Mouse (Mus musculus) retina, embryonic 14.5 days (tissue): ENCODE results near the gene Zfp658.

Experiments
- DNase-seq: peaks from one replicate; pipeline ENCODE4 v3.0.0-alpha.2; 2015; ENCODE audit warnings: low spot score

Zfp658 gene

DNA sequence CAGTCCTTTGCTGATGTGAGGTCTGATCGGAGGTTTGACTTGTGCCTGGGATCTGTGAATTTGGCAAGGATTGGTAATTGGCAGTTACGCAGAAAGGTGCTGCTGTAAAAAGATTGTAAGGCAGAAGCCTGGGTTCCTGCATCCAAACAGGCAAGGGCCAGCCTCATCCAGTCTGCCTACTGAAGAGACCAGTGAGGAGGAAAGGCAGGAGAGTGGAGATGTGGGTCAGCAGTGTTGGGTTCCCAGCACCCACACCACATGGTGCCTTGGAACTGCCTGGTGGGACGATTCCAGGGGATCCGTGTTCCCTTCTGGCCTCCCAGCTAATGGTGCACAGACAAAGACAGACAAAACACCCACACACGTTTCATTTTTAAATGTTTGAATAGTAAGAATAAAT is 18.5 kb downstream of the Zfp658 start:
- no peak for DNase-seq

DNA sequence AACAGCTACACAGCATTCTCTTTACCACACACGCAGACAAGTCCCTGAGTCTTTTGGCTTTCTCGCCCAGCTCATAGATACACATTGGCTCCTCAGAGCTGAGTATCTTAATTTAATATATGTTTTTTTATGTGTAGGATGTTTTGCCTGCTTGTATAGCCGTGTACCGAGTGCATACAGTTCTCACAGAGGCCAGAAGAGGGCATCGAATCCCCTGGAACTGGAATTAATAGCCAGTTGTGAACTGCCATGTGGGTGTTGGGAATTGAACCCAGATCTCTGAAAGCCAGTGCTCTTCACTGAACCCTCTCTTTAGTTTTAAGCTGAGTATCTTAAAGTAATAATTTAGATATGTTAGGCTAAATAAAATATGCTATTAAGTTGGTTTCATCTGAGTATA is 22.7 kb downstream of the Zfp658 start:
- DNase-seq, result no peak

GRCm38 (mm10) chr7:43601884-43602283 is 39.8 kb downstream of the Zfp658 start:
- no peak for DNase-seq

DNA sequence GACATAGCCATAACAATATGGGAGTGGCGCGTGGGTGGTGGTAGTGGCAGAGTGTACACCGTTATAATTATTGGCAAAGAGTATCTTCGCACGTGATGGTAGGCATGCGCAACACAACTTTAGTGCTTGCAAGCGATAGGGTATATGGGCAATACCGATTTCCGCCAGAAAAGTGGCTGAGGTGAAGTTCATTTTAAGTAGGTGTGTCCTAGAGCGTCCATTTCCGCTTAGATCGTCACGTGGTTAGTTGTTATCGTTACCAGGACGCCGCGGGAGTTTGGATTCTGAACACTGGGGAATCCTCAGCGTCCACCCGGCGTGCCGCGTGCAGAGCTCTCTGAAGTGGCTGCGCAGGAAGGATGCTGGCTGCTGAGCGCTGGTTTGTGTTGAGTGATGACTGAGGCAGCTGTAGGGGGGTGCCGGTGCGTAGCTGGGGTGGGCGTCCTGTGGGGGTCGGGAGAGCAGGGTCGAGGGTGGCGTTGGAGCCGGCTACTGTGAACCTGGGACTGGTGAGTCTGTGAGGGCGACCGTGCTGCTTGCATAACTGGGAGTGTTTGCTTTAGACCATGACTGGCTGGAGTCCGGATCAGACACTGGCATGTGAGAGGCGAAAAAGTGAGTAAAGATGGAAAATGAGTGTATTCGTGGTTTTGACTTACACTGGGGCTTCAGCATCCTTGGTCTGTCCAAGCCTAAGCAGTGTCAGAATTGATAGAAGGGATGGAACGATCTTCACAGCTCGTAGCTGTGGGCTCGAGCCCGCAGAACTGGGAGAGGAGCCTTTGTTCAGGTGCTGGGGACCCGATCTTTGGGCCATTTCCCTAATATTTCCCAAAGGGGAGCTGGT is 45.1 kb downstream of the Zfp658 start, which contains the start of gene Zfp819:
Gene Zfp819 (plus strand): TSS at position 274 of the 847 bp plus-strand sequence.
- DNase-seq, result peak; percentile 84

DNA sequence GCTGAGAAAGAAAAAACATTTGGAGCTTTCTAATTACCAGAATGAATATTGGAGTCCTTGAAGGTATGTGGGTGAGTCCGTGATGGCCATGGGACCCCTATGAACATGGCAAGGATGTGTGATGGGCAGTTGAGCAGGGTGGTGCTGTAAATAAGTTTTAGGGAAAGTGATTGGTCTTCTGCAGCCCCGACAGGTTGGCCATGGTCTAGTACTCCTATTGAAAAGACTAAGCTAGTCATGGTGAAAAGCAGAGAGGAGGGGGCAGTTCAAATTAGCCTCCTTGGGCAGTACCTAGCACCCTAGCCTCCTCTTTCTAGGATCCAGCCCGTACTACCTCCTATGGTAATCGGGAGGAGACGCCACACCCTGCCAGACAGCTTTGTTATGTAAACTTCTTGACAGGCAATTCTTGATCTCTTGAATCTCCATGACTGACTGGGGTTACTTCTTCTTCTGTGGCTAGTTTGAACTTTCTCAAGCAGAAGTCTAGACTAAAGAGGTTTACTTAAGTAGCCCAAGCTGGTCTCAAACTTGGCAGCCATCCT is 45.8 kb downstream of the Zfp658 start:
- no peak for DNase-seq

GRCm38 (mm10) chr7:43608316-43608824 is 46.3 kb downstream of the Zfp658 start:
- no peak for DNase-seq

DNA sequence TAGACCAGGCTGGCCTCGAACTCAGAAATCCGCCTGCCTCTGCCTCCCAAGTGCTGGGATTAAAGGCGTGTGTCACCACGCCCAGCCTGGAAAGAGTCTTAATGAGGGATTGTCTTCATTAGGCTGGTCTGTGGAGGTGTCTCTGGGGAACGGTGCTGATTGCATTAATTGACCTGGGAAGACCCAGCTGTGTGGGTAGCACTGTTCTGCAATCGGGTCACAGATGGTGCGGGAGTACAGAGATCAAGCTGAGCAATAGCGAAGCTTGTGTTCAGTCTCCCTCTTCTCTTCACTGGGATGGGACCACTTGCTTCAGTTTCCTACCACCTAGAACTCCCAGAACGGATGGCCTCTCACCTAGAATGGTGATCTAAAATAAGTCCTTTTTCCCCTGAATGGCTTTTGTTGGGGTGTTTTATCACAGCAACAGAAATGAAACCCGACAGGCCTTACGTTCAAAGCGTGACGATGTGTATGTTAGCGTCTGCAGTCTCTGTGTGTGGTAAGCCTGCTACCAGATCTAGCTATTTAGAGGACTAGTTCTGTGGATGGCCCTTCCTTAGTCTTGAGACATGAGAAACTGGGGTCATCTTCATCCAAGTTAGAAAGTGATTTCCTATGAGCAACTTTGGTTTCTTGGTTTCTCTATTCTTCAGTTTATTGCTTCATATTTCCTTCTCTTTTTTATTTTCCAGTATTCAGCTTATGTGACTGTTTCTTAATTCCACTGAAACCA is 51.9 kb downstream of the Zfp658 start:
- DNase-seq, result peak; percentile 17

GRCm38 (mm10) chr7:43622927-43623326 is 60.9 kb downstream of the Zfp658 start:
- no peak for DNase-seq

- DNase-seq, result peak; percentile 25
Measured at GRCm38 (mm10) chr7:43623819-43624218, 61.8 kb downstream of the Zfp658 start.
